Mouse (Mus musculus): ENCODE measurements around the gene Nek8. TPM values are rescaled to one million over a fixed set of nuclear protein-coding genes. Genes with fewer than 3 reads are reported as not detected.
"Not testable (repeated sequence)": the region's sequence is repeated elsewhere in the genome, so short reads cannot be mapped to it uniquely, and the experiment has no call there.

The Nek8 gene
- total RNA-seq, 2 experiments from 2014 or later, result 1.7 to 2.6 TPM

DNA sequence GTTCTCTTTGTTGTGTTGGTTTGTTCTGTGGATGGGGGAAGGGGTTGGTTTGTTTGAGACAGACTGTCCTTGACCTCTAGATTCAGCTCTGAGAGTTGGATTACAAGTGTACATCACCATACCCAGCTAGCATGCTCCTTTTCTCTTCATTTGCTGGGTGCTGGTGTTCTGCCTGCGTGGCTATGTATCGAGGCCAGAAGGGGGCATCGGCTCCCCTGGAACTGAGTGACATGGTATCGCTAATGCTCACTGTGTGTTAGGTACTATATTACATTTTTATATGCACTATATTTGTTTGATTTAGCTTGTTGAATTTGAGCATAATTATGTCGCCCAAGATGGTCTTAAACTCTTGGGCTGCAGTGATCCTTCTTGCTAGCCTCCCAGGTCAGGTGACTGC lies 30.3 kb downstream of the Nek8 start:
- DNase-seq, result no peak

DNA sequence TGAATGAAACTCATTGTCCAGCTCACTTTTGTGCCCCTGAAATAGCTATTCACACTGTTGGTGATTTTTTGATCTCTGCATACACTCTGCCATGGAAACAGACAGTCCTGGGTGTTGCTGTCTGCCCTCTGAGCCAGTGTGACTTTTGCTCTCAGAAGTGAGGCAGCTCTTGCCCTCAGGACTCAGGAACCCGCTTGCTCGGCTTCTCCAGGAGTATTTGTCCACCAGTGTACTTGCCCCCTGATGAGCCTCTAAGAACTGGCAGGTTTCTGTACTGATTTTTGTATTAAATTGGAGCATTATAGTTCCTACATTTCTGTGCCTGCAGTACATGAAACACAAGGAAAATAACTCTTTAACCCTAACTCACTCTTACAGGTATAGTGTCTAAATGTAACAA lies 33.0 kb downstream of the Nek8 start:
- DNase-seq, result no peak

GRCm38 (mm10) chr11:78140665-78141064 lies 35.8 kb downstream of the Nek8 start:
- DNase-seq, result no peak

GRCm38 (mm10) chr11:78138023-78138422 lies 38.5 kb downstream of the Nek8 start:
- DNase-seq, result peak in 1 of 2 experiments; percentile 23

DNA sequence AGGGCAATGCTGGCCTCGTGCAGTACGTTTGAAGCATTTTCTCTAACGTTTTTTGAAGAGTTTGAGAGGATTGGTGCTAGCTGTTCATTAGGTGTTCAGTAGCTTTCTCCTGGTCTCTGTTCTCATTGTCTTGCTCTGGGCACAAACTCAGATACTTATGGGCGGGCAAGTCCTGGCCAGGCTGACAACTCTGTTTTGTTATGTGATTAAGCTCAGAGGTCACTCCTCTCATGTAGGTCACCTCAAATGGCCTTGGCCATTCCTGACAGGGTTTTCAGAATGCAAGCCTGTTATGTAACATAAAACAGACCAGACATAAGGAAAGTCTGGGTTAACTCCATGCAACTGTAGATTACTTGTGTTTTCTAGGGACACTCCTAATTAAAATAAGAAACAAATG lies 38.9 kb downstream of the Nek8 start:
- DNase-seq, result peak in 1 of 2 experiments; percentile 55

DNA sequence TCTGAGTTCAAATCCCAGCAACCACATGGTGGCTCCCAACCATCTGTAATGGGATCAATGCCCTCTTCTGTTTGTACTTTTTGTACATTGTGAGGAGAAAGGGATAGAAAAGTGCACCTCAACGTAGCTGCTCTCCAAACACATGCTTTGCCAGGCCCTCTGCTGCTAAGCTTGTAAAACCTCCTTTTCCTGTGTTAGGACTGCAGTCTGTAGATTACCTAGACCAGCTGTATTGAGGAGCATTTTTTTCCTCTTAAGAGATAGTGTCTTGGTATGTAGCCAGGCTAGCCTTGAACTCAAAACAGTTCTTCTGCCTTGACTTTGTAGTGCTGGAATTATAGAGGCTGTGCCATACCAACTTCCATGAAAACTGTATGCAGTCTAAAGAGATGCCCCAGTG lies 40.3 kb downstream of the Nek8 start:
- DNase-seq, result no peak

- not testable (repeated sequence) for DNase-seq
Measured at GRCm38 (mm10) chr11:78135314-78135713, 41.2 kb downstream of the Nek8 start.

- DNase-seq, result no peak
Measured at GRCm38 (mm10) chr11:78134344-78134743, 42.1 kb downstream of the Nek8 start.

GRCm38 (mm10) chr11:78133915-78134314 lies 42.6 kb downstream of the Nek8 start:
- no peak for DNase-seq

GRCm38 (mm10) chr11:78129458-78129857 lies 47.0 kb downstream of the Nek8 start:
- no peak for DNase-seq

DNA sequence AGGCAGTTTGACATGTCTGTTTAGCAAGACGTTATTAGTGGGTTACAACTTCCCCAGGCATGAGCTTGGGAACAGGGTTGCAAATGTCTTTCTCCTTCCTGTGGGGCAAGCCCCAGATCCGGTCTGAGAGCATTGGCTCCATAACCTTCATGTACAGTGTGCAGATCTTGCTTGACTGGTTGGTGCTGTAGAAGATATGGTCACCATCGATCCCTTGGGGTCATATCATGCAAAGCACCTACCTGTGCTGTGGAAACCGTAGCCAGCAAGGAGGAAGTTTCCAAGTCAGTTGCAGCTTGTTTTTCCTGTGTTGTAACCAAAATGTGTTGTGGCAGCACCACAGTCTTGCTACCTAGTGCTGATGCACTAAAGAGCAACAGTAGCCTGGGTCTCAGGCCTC lies 49.7 kb downstream of the Nek8 start:
- no peak for DNase-seq

GRCm38 (mm10) chr11:78125691-78126090 lies 50.8 kb downstream of the Nek8 start:
- DNase-seq, result no peak

GRCm38 (mm10) chr11:78123782-78124181 lies 52.7 kb downstream of the Nek8 start:
- DNase-seq, result no peak

DNA sequence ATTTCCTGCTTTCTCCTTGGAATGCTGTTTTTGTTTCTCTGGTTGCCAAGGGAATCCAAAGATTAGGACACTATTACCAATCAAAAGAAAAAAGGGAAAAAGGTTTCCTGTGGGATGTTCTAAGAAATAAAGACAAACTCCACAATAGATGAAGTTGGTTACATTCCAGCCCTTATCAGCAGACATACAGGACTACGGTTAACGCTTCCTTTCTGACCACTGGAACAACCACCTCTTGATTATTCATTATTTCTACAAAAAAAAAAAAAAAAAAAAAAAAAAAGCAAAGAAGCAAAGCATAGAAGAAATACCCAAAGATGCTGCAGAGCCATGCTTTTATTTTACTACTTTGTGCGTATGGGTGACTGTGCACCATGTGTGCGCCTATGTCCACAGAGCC lies 53.7 kb downstream of the Nek8 start:
- DNase-seq, result no peak

- DNase-seq, result peak; percentile 62 to 68
Measured at GRCm38 (mm10) chr11:78121176-78121575, 55.3 kb downstream of the Nek8 start.

DNA sequence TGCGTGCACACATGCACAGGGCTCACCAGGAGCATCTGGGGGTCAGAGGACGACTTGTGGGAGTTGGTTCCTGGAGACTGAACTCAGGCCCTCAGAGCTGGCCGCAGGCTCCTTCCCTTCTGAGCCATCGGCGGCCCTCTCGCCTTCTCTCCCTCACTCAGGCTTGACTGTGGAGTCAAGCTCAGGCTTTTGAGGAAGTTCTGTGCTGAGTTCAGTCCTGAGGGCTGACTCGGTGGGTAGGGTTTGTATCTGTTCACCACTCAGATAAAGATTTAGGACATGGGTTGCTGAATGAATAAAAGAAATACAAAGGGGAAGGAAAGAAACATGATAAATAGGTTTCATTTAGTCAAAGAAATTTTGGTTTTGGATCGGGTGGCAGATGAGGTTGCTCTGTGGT lies 56.6 kb downstream of the Nek8 start:
- DNase-seq, result no peak

DNA sequence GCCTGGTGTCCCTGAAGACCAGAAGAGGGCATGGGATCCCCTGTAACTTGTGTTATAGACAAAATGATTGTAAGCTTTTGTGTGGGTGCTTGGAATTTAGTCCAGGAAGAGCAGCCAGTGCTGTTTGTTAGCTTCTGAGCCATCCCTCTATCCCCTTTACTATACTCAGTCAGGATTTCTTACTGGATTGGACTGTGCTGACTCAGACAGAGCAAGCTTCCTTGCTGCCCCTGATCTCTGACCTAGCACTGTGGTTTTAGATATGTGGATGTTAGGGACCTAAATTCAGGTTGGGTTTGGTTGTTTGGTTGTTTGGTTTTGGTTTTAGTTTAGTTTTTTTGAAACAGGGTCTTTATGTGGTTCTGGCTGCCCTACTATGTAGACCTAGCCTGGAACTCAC lies 58.0 kb downstream of the Nek8 start:
- no peak for DNase-seq

DNA sequence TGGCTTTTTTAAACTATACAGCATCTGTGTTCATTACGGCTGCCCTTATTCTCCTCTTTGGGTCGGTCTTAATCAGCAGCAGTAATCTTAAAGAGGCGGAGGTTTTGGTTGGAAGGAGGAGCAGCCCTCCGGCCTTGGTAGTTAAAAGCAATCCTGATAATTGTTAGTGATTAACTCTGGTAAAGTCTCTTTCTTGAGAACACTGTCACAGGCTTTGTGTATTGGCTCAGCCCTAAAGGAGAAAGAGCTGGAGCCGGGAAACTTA lies 60.4 kb downstream of the Nek8 start:
- DNase-seq, result no peak

Small RNA genes lying within 50 kb of the gene (microRNA-seq; reads per million reads assigned to microRNA genes)
- gene Mir7653, result 0.81 to 1.9 reads per million in 2 experiments

Other genes starting within 250 kb of the Nek8 start
- under 1 TPM; 0.12 to 0.31 TPM for gene Sez6, start 245.9 kb downstream of the Nek8 start, total RNA-seq (2021)
- gene Phf12, start 193.9 kb downstream of the Nek8 start, total RNA-seq (2021), result 10 to 100 TPM; 21.7 to 21.9 TPM
- 1 to 10 TPM; 4.1 to 5.2 TPM for gene Dhrs13, start 144.4 kb downstream of the Nek8 start, total RNA-seq (2021)
- 10 to 100 TPM; 54.1 to 56.0 TPM for gene Flot2, start 138.7 kb downstream of the Nek8 start, total RNA-seq (2021)
- 10 to 100 TPM; 28.9 to 29.3 TPM for gene Eral1, start 96.3 kb downstream of the Nek8 start, total RNA-seq (2021)
- gene Fam222b, start 82.0 kb downstream of the Nek8 start, total RNA-seq (2021), result 10 to 100 TPM; 11.7 to 12.5 TPM
- 1 to 10 TPM; 3.2 to 4.6 TPM for gene Traf4, start 11.1 kb downstream of the Nek8 start, total RNA-seq (2021)
- 10 to 100 TPM in 1 of 2 experiments, 1 to 10 TPM in 1; 3.2 to 10.6 TPM for gene Tlcd1, start within 50 bp of the Nek8 start, total RNA-seq (2021)
- 100 to 1,000 TPM; 866 to 935 TPM for gene Rpl23a, start 6.9 kb upstream of the Nek8 start, total RNA-seq (2021)
- gene Rab34, start 11.8 kb upstream of the Nek8 start, total RNA-seq (2021), result 10 to 100 TPM in 1 of 2 experiments, 1 to 10 TPM in 1; 6.4 to 11.4 TPM
- 1 to 10 TPM in 1 of 2 experiments, under 1 TPM in 1; 0.89 to 1.6 TPM for gene Proca1, start 16.7 kb upstream of the Nek8 start, total RNA-seq (2021)
- 10 to 100 TPM; 52.7 to 55.7 TPM for gene Sdf2, start 69.1 kb upstream of the Nek8 start, total RNA-seq (2021)
- 10 to 100 TPM; 28.4 to 29.7 TPM for gene Supt6, start 69.3 kb upstream of the Nek8 start, total RNA-seq (2021)
- 100 to 1,000 TPM; 203 to 219 TPM for gene 2610507B11Rik, start 85.1 kb upstream of the Nek8 start, total RNA-seq (2021)
- under 1 TPM; 0.37 to 0.49 TPM for gene BC030499, start 114.2 kb upstream of the Nek8 start, total RNA-seq (2021)
- under 1 TPM; 0.28 to 0.35 TPM for gene Spag5, start 124.9 kb upstream of the Nek8 start, total RNA-seq (2021)
- 1 to 10 TPM in 1 of 2 experiments, under 1 TPM in 1; 0.97 to 1.2 TPM for gene Aldoc, start 146.3 kb upstream of the Nek8 start, total RNA-seq (2021)
- 10 to 100 TPM; 24.6 to 26.7 TPM for gene Pigs, start 151.7 kb upstream of the Nek8 start, total RNA-seq (2021)
- 1 to 10 TPM; 5.2 to 5.8 TPM for gene Unc119, start 166.8 kb upstream of the Nek8 start, total RNA-seq (2021)
- gene Foxn1, start 209.9 kb upstream of the Nek8 start, total RNA-seq (2021), result not detected
- gene Slc13a2, start 245.5 kb upstream of the Nek8 start, total RNA-seq (2021), result not detected

Data from heart, adult 18-20 months (tissue).